Mouse (Mus musculus) ovary, adult 18-20 months (tissue): ENCODE measurements around the gene Atf2.
"Not testable (repeated sequence)": the region's sequence is repeated elsewhere in the genome, so short reads cannot be mapped to it uniquely, and the experiment has no call there.

ENCODE experiments used
- DNase-seq: peaks from one replicate; pipeline ENCODE4 v3.0.0; 2022; ENCODE audit warnings: low spot score, mixed read lengths

Atf2 gene

DNA sequence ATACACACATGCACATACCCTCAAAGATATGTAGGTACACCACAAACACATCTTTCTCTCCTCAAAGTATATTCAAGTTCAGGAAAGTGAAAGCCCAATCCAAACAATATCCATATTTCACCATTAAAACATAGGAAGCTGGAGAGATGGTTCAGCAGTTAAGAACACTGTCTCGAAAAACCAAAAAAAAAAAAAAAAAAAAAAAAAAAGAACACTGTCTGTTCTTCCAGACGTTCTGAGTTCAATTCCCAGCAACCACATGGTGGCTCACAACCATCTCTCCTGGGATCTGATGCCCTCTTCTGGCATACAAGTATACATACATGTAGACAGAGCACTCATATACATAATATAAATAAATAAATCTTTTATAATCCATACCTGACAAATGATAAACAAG is 6.4 kb downstream of the Atf2 start:
- no peak for DNase-seq

DNA sequence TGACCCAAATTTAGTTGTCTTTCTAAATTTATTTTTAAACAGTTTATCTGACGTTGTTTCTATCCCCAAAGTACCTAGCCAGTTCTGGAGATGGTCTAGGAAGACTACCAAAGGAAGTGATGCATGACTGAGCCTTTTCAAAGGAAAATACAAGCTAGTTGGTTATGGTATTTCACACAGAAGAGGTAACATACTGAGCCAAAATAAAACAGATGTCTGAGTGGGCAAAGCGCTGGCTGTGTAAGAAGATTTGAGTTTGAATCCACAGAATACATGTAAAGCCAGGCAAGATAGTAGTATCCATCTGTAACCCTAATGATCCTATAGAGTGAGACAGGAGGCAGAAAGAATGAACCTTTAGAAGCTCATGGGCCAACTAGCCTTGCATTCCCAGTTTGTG is 14.5 kb downstream of the Atf2 start:
- DNase-seq = no peak

DNA sequence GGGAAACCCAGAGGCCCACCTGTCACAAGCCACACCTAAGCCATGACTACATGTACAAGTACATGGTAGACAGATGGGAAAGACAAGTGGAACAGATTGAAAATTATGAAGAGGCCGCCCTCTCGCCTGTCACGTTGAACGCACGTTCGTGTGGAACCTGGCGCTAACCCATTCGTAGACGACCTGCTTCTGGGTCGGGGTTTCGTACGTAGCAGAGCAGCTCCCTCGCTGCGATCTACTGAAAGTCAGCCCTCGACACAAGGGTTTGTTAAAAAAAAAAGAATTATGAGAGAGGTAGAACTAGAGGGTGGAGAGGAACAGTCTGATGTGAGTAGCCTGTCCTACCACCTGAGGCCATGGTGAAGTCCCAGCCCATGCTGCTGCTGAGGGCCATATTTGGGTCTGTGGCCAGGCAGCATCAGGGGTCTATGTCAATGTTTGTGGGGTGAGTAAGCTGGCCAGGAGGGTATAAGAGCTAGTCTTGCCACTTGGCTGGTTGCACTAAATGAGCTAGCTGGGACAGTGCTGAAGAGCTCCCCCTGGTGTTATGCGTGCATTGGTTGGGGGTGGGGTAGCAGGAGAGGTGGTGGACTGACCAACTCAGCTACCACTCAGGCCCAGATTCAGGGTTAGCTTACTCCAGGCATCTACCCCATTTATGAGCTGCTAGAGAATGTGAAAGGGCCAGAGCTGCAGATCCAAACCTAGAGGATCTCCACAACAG is 24.5 kb downstream of the Atf2 start:
- no peak for DNase-seq

DNA sequence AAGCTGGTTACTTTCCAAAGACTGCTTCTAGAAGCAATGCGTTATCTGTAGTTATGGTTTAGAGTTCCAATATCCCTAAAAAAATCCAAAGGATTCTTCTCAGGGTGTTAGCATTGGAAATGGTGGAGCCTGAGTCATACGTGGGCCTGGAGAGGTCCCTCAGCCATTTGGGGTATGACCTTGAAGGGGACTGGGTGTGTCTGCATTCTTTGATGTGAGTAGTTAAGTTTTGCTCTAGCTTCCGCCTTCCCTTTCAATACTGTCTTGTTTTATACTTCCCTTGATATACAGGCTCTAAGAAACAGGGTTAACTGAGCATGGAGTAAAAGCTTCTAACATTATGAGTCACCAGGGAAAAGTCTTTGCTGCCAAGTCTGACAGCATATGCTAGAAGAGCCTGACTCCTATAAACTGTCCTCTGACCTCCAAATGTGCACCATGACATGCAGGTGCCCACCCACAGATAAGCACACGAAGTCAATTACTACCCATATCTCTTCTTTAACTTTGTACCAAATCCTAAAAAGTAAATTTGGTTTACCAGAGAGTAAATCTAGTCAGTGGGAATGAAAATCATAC is 32.3 kb downstream of the Atf2 start:
- DNase-seq = no peak

DNA sequence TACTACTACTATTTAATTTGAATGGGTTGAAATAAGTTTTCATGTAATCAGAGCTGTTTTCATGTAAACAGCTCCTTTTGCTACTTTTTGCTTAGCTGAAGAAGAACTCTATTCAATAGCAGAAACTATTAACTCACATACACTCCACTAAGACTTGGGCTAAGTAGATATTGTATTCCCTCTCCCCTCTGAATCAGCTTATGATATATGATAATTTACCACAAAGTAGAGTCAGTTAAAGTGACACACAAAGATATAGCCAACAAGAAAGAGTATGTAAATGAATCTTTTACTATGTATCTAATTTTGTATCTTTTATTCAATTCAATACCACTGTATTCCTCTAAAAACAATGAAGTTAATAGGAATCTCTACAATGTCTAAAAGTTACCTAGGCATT is 35.1 kb downstream of the Atf2 start:
- DNase-seq = no peak

DNA sequence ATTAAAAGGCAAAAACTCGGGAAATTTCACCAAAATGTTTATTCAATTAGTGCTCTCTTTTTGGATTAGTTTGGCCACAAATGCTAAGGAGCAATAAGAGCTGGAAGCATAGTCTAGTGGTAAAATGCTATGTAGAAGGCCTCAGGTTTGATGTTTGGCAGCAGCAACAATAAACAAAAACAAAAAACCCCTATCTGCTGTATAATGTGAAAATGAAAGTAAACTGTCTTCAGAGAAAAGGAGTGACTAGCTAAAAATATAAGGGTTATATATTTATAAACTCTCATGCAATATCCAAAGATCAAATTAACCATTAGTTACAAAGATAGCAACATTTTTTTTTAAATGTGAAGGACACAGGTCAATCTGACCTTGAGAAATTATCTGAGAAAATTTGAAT is 36.2 kb downstream of the Atf2 start:
- DNase-seq = no peak

DNA sequence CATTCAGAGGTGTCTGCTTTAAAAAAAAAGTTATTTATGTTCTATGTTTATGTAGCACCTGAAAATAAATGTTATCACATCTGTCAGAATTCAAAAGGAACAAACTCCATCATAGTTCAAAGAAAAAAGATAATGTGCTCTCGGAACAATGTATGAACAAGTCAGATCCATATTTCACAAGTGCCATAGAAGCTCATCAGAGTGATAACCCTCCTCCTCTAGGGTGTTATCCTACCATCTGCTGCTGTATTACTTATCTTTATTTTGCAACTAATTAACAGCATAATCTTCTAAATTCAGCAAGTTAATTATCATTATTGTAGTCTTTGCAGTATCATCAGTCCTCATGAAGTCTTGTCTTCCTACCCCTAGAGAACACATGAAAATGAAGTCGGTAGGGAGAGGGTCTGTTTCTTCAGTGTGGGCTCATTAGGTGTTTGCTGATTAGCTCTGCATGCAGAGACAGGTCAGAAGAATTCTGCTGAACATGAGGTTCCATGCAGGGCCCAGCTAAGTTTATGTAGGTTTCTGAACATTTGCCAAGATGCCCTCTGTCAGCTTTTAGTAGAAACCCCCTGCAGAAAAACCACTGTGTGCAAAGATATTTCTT is 57.9 kb downstream of the Atf2 start:
- no peak for DNase-seq

DNA sequence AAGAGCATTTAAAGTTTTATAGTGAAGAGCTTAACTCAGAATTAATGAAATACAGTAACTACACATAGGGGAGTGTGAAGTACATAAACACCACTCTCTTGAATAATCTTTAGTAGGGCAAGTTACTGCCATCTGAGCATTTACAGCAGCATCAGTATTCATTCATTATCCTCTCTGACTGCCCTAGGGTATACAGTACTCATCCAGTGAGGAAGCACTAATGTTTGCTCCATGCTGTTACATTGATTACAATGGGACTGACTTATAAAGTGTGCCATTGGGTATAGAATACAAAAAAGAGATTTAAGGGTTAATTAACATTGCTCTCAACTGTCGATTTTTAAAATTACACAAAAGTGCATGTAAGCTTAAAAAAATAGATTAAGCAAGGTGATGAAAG is 59.2 kb downstream of the Atf2 start:
- no peak for DNase-seq

DNA sequence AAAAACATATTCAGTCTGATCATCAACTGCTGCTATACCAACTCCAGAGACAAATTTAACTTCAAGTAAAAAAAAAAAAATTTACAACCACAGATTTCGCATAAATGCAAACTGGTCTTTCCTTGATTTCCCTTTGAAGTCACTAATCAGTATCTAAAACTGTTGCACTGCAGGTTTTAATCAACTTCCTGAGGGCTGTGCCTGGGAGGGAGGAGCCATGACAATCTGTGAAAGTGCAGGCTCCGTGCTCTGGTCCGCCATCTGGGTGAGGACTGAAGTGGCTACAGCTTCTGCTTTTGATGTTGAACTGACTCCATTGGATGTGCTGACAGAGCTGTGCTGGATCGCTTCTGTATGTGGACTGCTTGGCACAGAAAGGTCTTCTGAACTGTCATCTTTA is 73.7 kb downstream of the Atf2 start:
- no peak for DNase-seq

DNA sequence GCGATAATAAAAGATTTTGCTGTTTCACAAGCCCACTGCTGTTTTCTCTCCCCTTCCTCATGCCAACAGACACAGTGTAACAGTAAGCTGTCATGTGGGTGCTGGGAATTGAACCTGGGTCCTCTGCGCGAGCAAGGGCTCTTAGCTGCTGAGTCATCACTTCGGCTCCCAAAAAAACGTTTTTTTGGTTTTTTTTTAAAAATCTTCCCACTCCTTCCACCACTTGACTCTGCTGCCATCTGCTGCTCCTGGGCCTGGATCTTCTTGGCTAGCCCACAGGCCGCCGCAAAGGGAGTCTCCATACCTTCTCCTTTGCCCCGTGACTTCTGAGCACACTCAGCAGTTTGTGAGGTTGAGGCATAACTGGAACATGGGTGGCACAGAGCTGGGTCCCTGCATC is 84.8 kb downstream of the Atf2 start:
- DNase-seq = no peak

DNA sequence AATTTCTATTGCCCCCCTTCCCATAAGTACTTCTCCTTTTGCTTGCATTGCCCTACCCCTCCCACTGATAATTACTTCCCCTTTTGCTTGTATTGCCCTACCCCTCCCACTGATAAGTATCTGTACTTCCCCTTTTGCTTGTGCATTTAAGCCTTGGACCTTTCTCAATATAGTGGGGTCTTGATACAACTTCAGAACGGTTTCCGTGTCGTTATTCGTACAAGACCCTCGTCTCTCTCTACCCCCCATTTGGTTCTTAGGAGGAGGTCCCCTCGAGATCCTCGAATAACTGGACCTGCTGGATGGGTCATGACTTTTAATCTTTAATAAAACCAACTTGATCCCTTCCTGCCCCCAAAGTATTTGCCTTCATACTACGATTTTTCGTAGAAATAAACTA is 92.3 kb downstream of the Atf2 start:
- DNase-seq = not testable (repeated sequence)

DNA sequence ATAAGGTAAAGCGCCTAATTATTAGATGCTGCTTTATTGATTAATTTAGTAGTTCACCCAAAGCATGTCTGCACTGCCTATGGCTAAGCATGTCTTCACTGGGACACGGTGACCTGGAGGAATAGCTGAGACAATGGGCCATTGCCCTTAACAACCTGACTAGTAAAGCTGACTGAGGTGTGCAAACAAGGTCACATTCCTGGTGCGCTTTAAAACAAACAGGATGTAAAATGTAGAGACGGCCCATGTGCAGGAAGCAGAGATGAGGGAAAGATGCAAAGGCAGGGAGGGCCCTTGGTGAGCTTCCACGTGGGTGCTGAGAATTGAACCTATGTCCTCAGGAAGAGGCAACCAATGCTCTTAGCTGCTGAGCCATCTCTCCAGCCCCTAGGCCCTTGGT is 93.7 kb downstream of the Atf2 start:
- DNase-seq = no peak

DNA sequence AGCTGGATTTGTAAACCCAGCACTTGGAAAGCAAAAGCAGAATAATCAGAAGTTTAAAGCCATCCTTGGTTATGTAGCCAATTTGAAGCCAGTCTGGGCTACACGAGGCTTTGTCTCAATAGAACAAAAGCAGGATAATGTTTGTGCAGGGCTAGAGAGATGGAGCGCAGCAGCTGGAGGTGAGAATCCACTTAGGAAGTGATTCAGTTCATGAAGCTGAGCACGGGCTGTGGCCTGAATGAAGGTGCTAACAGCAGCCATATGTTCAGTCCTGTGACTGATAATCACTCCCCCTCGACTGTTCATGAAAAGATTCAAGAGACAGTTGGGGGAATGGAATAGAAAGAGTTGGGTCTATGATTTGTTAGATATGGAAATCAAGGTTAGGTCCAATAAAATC is 94.3 kb downstream of the Atf2 start:
- DNase-seq = no peak

DNA sequence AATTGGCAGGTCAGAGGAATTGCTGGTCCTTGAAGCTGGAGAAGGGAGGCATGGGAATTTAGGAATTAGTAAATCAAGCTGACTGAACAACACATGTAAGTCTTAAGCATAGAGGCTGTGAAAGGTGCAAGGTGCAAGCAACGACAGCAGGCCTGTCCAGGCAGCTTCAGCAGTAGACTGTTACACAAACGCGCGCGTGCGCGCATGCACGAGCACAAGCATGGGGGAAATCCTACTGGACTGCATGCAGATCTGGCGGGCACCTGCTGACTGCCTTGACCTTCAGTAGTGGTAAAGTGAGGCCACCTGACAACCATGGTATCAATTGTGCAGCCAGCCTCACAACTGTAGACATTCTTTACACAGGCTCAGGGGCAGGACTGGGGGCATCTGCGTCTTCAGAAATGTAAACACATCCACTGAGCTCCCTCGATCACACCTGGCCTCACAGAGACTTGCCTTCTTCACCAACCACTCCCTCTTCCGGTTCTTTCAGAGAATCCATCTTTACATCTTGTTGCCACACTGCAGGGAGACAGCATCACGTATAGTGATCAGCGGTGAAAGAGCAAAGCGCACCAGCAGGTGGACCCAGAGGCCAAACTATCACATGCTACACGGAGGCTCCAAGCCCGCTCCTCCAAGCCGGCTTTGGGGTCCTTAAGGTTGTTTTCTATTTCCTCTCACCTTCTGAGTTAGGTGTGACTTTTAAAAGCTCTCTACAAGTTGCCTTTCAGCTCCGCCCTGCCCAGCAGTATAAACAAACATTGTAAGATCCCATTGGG is 100.4 kb downstream of the Atf2 start:
- DNase-seq = no peak

DNA sequence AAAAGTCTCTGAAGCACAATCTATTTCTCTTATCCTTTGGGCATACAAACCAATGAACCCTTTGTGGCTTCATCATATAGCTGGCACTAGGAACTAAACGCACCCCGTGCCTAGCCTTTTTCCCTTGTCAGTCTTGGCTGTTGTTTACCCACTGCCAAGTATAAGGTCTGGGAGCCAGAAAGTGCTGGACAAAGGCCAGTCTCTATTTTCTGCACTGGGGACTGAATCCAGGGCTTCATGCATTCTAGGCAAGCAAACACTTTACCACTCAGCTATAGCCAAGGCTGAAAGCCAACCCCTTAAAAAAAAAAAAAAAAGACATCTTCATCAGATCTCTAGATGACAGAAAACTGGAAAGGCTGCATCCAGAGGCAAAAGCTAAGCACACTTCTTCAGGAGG is 102.1 kb downstream of the Atf2 start:
- no peak for DNase-seq

DNA sequence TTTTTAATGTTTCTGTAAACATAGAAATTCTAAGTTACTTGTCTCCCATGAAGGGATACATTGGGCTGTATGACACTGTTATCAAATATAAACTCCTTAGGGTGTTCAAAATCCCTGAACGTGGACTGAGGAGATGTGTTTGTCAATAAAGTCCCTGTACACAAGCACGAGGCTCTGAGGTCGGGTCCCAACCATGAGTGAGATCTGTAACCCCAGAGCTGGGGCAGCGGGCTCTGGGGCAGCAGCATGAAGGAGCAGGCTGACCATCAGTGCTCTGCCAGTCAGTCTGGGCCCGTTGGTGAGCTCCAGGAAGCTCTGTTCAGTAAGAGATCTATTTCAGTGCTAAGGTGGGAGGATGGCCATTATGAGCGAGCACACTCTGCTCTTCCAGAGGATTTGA is 104.0 kb downstream of the Atf2 start:
- no peak for DNase-seq

DNA sequence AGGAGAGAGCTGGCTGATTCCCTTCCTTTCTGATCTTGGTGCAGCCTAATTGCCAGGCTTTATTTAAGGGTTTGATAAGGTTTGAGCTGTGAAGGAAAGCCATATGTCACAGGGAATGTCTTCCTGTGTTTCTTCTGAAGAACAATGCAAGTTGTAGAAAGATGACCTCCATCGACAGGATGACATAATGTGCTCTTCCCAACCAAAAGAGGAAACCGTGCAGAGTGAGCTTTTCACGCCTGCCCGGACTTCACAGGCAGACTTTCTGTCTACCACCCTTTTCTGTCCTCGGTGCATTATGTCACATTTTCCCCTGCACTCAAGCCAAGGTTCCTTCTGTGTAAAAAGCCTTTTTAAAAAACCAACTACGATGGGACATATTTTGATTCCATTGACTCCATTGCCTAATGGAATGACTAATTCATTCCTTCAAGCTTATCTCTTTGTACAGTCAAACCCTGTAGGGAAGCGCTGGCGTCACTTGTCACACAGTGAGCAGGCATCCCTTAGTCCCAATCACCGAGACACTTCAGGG is 110.0 kb downstream of the Atf2 start:
- DNase-seq = no peak

DNA sequence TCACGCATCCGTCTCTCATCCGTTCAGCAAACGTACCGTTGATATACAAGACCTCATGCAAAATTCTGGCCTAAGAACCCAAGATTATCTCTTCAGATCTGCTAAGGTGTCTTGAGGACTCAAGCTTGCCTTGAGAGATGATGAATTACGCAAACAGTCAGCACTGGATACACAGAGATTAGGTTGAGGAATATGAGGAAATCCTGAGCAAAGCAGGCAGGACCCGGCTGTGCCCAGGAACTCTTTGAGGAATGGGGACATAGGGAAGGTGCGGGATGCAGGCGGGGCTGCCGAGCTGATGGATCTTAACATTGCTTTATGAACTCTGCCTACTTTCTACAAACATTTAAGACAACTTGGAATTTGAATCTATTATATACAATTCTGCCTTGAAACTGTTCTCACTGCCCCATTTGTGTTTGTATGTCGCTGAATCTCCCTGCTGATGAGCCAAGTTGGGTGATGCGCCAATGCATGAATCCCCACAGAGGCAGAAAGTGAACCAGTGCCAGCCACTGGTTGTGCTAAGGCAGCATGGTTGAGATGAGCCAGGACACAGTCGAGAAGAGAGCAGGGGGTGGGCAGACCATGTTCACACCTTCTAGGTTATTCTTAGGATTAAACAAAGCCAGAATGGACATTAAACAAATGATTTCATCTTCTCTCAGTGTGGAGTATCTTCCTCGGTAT is 112.0 kb downstream of the Atf2 start:
- no peak for DNase-seq

DNA sequence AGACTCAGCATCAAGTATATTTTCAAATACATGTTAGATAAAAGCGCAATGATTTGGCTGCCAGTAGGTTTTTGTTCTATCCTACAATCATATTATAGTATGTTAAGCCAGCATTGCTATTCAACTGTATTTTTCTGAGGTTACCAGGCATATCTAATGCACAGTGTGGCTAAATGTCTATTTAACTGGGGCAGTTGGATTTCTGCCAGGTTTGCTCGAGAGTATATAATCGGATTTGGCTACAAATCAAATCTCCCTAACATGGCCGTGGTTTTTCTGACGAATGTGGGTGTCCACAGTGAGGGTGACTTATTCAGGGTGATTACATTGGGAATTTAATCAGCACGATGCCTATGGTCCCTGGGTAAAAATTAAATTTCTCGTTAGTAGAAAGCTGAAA is 112.6 kb downstream of the Atf2 start:
- DNase-seq = no peak

DNA sequence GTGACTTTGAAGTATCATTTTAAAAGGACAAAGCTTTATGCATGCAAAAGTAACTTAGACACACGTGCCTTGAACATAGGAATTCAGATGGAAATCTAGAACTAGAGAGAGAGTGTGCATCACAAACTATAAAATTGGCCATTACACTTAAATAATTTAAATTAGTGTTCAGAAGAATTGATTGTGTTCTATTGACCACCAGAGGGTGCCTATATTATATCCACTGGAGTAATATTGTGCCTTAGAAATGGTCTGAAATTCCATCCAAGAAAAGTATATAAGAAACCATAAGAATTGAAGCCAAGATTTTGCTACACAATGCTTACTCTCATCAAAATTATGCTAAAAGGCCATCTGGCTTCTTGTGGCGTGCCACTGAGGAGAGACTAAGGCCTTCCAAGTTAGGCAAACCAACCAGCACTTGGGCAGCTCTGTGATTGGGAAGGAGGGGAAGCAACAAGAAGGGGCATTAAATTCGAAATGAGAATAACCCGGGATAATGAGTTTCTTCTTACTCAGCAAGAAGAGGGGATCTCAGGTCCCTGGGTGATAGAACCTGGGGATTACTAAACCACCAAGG is 113.3 kb downstream of the Atf2 start:
- DNase-seq = no peak

DNA sequence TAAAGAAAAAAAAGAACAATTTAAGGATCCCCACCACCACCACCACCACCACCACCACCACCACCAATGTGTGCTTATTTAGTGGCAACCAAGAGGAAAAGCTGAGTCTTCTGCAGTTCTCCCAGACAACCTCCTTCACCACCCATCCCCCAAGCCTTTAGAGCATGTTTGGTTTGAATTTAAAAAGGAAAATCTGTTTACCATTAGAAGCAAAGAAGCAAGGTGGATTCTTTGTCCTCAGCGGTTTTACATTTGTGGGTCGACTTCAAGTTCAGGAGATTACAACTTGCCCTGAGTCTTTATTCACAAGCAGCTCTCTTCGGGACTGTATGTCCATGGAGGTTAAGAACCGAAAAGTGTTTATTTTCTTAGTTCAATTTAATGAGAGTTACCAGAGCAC is 115.5 kb downstream of the Atf2 start:
- no peak for DNase-seq
